Mouse (Mus musculus) bone marrow macrophage, adult 2 months (primary cell): ENCODE measurements around the gene Ncoa7. TPM values are rescaled to one million over a fixed set of nuclear protein-coding genes. Genes with fewer than 3 reads are reported as not detected.

Source experiments
- H3K27ac ChIP-seq: 2 replicates; pipeline ENCODE4 v1.5.1; 2012; ENCODE audit warnings: low read depth, low read length; ENCODE audit not compliant: insufficient read depth
- H3K4me1 ChIP-seq: 2 replicates; pipeline ENCODE4 v1.6.1; 2012; ENCODE audit warnings: low read length; ENCODE audit not compliant: control insufficient read depth, insufficient read depth
- H3K4me3 ChIP-seq: 2 replicates; pipeline ENCODE4 v1.5.1; 2012; ENCODE audit warnings: mild to moderate bottlenecking, low read length, moderate library complexity; ENCODE audit not compliant: insufficient read depth
- CTCF ChIP-seq: IDR thresholded peaks from 2 replicates; pipeline ENCODE4 v1.5.1; 2012; ENCODE audit warnings: low read depth, mild to moderate bottlenecking, low read length, moderate library complexity
- POLR2A ChIP-seq: IDR thresholded peaks from 2 replicates; pipeline ENCODE4 v1.6.1; 2012; ENCODE audit warnings: mild to moderate bottlenecking, low read depth, low read length, borderline replicate concordance
- polyA plus RNA-seq: library from polyadenylated mRNA; stranded (reverse); fragments of >200 nt; gene quantifications from 2 replicates; pipeline ENCODE4 v1.2.4, GENCODE M21; 2012; ENCODE audit not compliant: missing spikeins, insufficient read depth, insufficient read length

Gene Ncoa7
- polyA plus RNA-seq, 1 experiment: 30.0 TPM

GRCm38 (mm10) chr10:30751586-30751985 lies 51.5 kb downstream of the Ncoa7 start:
- peak overlapping the region; percentile 0; the same call in 1 of the 2 replicates for H3K27ac ChIP-seq
- TF ChIP-seq CTCF: no peak
- no peak for TF ChIP-seq POLR2A
- peaks cover 37% of the 10 kb centered on the region for H3K4me1 ChIP-seq
- no peak overlapping the region for H3K4me3 ChIP-seq

- Histone ChIP-seq H3K4me3 (no peak overlapping the region), H3K4me1 (peaks cover 32% of the 10 kb centered on the region)
Observed at GRCm38 (mm10) chr10:30749807-30750206, 53.3 kb downstream of the Ncoa7 start.

GRCm38 (mm10) chr10:30745238-30745974 lies 57.7 kb downstream of the Ncoa7 start:
- H3K27ac ChIP-seq: no peak overlapping the region
- H3K4me3 ChIP-seq: no peak overlapping the region
- H3K4me1 ChIP-seq: peaks cover 6% of the 10 kb centered on the region; the same call in 1 of the 2 replicates
- TF ChIP-seq POLR2A (no peak), CTCF (no peak)

More at GRCm38 (mm10) chr10:30749807-30750206, 53.3 kb downstream of the Ncoa7 start:
- no peak for TF ChIP-seq POLR2A
- TF ChIP-seq CTCF: no peak
- H3K27ac ChIP-seq: no peak overlapping the region

GRCm38 (mm10) chr10:30743275-30743674 lies 59.9 kb downstream of the Ncoa7 start:
- TF ChIP-seq POLR2A (no peak), CTCF (no peak)
- H3K27ac ChIP-seq: no peak overlapping the region
- no peak overlapping the region for H3K4me3 ChIP-seq
- no peaks in the 10 kb centered on the region for H3K4me1 ChIP-seq

- Histone ChIP-seq H3K4me1 (no peaks in the 10 kb centered on the region), H3K27ac (no peak overlapping the region), H3K4me3 (no peak overlapping the region)
- TF ChIP-seq CTCF (no peak), POLR2A (no peak)
Observed at GRCm38 (mm10) chr10:30738403-30738802, 64.7 kb downstream of the Ncoa7 start.

- H3K27ac ChIP-seq: no peak overlapping the region
- no peak overlapping the region for H3K4me3 ChIP-seq
- no peak for TF ChIP-seq POLR2A
- no peak for TF ChIP-seq CTCF
- no peaks in the 10 kb centered on the region for H3K4me1 ChIP-seq
Observed at GRCm38 (mm10) chr10:30737323-30737722, 65.8 kb downstream of the Ncoa7 start.

- Histone ChIP-seq H3K27ac (no peak overlapping the region), H3K4me3 (no peak overlapping the region), H3K4me1 (peaks cover 9% of the 10 kb centered on the region)
- no peak for TF ChIP-seq CTCF
Observed at GRCm38 (mm10) chr10:30733148-30733785, 69.9 kb downstream of the Ncoa7 start.

GRCm38 (mm10) chr10:30731321-30731914 lies 71.7 kb downstream of the Ncoa7 start:
- no peak for TF ChIP-seq POLR2A
- TF ChIP-seq CTCF: no peak

GRCm38 (mm10) chr10:30730791-30731190 lies 72.3 kb downstream of the Ncoa7 start:
- Histone ChIP-seq H3K4me3 (no peak overlapping the region), H3K27ac (no peak overlapping the region), H3K4me1 (peaks cover 9% of the 10 kb centered on the region)
- TF ChIP-seq CTCF: no peak
- no peak for TF ChIP-seq POLR2A

More at GRCm38 (mm10) chr10:30731321-30731914, 71.7 kb downstream of the Ncoa7 start:
- Histone ChIP-seq H3K4me1 (peaks cover 9% of the 10 kb centered on the region), H3K27ac (no peak overlapping the region), H3K4me3 (no peak overlapping the region)
